In the genomic region with DNA sequence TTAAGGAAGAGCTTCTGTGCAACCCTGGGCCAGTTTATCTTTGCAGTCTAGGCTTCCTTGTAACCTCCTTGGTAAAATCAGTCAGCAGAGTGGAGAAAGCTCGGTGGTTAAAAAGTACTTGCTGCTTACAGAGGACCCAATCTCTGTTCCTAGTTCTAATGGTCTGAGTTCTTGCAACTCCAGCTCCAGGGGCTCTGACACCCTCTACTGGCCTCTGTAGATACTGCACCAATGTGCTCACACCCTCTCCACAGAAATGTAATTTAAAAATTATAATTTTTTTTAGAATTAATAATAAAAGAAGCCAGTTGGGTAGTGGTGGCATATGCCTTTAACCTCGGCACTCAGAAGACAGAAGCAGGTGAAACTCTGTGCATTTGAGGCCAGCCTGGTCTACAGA, we compare ENCODE assay signal across 1 mouse cellular context.
TF ChIP-seq lines count a peak whose summit lies in the region.

No protein-coding gene starts in this region.

TF ChIP-seq in CH12.LX, 34 proteins besides CTCF, POLR2A, EP300 and RAD21 (continued from another document):
- TF ChIP-seq ELF1 (IDR thresholded peaks at IDR 0.05; ENCODE audit: low read depth, low read length) (no peak), GABPA (IDR thresholded peaks at IDR 0.05; ENCODE audit: insufficient replicate concordance, low read depth, low read length) (no peak), ETS1 (conservative IDR thresholded peaks at IDR 0.05; ENCODE audit: low read depth, low read length) (no peak), MEF2A (IDR thresholded peaks at IDR 0.05; ENCODE audit: borderline replicate concordance, low read depth, low read length) (no peak), SIN3A (IDR thresholded peaks at IDR 0.05; ENCODE audit: low read length) (no peak), CHD2 (IDR thresholded peaks at IDR 0.05; ENCODE audit: low read length) (no peak), E2F4 (IDR thresholded peaks at IDR 0.05; ENCODE audit: insufficient replicate concordance, low read depth, low read length) (no peak), HCFC1 (IDR thresholded peaks at IDR 0.05; ENCODE audit: low read depth, low read length) (no peak), RCOR1 (conservative IDR thresholded peaks at IDR 0.05; ENCODE audit: low read depth, low read length) (no peak), IRF4 (IDR thresholded peaks at IDR 0.05; ENCODE audit: low read depth, low read length) (no peak), MYC (IDR thresholded peaks at IDR 0.05; ENCODE audit: low read depth, low read length) (no peak), NELFE (IDR thresholded peaks at IDR 0.05; ENCODE audit: low read depth, low read length) (no peak)
